Mouse (Mus musculus) small intestine, adult 2 months (tissue): ENCODE results near the gene Stat6.
A peak's percentile ranks its signal among the peaks of the same experiment; 100 is the strongest.

ENCODE experiments used
- CTCF ChIP-seq: fragments of 200-500 bp; IDR thresholded peaks from 2 replicates; pipeline ENCODE4 v1.5.1; 2012; ENCODE audit warnings: low read depth, mild to moderate bottlenecking, control low read depth, inconsistent platforms, low read length, moderate library complexity, mixed read lengths; ENCODE audit not compliant: insufficient replicate concordance, insufficient read length; ENCODE audit errors: extremely low read depth
- POLR2A ChIP-seq: fragments of 200-500 bp; IDR thresholded peaks from 2 replicates; pipeline ENCODE4 v1.6.1; 2012; ENCODE audit warnings: low read depth, mild to moderate bottlenecking, control low read depth, inconsistent platforms, low read length, moderate library complexity

DNA sequence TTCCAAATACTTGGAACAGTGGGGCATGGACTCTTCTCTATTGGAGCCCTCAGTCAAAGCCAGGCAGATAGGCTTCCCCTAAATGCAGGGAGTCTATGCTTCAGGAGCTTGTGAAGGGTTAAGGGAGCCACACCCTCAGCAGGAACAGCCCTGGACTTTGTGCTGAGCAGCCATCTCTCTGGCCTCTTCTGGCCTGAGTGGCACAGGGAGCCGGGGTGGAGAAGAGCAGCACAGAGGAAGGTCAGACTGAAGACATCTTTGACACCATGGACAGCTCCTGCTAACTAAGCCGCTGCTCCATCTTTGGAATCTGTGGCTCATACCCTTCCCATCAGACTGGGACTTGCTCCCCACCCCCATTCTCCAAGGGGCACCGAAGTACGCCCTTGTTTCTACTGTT is 60.5 kb downstream of the Stat6 start:
- TF ChIP-seq CTCF (no peak), POLR2A (peak; percentile 91)
